Mouse (Mus musculus) myocyte (in vitro differentiated cells): ENCODE measurements around the gene Krt77.

Experiments used
- MYOD1 ChIP-seq, 3 experiments: IDR thresholded peaks; one replicate each; pipeline ENCODE4 v1.6.1; 2011; ENCODE audit warnings: control low read depth in 2 of 3, low read depth in 2 of 3, mild to moderate bottlenecking in 2 of 3, moderate library complexity in 1 of 3; ENCODE audit not compliant: insufficient read length in 2 of 3, control insufficient read depth in 1 of 3
- POLR2A ChIP-seq: IDR thresholded peaks from one replicate; pipeline ENCODE4 v1.6.1; 2011; ENCODE audit warnings: low read depth, mild to moderate bottlenecking, control low read depth, moderate library complexity; ENCODE audit not compliant: insufficient read length
- POLR2AphosphoS2 ChIP-seq: IDR thresholded peaks from one replicate; pipeline ENCODE4 v1.6.1; 2011; ENCODE audit warnings: low read depth, control low read depth; ENCODE audit not compliant: insufficient read length
- USF1 ChIP-seq: IDR thresholded peaks from one replicate; pipeline ENCODE4 v1.6.1; 2011; ENCODE audit warnings: low read depth, mild to moderate bottlenecking, control low read depth, moderate library complexity

DNA sequence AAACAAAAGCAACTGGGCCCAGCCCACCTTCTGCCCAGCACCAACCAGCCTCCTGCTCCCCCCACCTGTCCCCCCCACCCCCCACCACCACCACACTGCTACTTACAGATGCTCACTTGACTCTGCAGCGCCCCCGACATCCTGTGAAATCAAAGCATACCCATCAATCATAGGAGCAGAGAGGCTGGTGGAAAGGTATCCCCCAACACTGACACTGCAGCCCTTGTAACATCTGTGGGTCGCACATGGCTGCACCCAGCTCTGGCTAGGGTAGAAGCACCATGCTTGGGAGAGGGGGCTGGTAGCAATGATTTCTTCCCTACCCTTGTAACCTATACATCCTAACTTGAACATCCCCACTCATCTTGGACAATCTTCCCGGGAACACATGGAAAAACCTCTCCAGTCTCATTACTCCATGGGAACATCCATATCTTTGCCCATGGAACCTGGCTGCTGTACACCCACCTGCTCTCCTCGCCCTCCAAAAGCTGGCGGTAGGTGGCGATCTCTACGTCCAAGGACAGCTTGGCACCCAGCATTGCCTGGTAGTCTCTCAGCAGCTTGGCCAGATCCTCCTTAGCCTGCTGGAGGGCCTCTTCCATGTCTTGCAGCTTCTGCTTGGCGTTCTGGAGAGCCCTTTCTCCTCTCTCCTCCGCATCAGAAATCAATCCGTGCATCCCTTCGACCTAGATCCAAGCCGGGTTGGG, 8.9 kb downstream of the Krt77 start:
- no peak for TF ChIP-seq USF1
- TF ChIP-seq POLR2A: no peak
- no peak for TF ChIP-seq MYOD1 (IDR thresholded peaks at IDR 0.05; ENCODE audit: control insufficient read depth in 1 of 3, insufficient read length in 2 of 3, low read depth in 2 of 3)
- TF ChIP-seq POLR2AphosphoS2: no peak
